Comparison of ENCODE assay signal across 10 mouse cellular contexts in the genomic region with DNA sequence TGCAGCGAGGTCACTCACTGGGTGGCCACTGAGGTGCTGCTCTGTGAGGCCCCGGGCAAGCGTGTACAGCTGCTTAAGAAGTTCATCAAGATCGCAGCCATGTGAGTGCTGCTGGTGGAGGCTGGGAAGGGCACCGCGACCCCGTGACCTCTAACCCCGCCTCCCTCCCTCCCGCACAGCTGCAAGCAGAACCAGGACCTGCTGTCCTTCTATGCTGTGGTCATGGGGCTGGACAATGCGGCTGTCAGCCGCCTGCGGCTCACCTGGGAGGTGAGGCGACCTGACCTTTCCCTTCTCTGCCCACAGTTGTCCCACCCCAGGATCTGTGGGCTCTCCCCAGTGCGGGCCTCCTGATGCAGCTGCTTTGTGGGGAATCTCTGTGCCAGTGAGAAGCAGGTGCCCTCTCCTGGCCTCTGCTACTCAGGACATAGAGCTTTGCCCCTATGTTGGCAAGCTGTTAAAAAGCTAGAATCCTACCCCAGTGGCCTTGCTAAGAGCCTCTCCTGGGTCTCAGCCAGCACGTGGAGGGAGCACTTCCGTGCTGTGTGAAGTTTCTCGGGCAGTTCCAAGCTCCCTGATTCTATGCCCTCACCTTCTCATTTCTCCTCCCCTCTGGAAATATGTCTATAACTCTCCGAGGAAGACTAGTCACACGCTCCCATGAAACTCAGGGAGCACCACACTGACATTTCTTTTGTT. TPM values are rescaled to one million over a fixed set of nuclear protein-coding genes. Genes with fewer than 3 reads are reported as not detected.
DNase-seq lines count a peak whose midpoint lies in the region; ATAC-seq and TF ChIP-seq lines count a peak whose summit lies in the region.
"Had no signal": no experiment of that assay in that cellular context is flagged by ENCODE, and none has a peak within 500 bp of the region (broad histone marks: within the 10 kb centered on the region; RNA-seq: fewer than 3 reads in every experiment).

No protein-coding gene starts in this region.

- peak overlapping the region; percentile 36; the same call in 1 of the 2 replicates for H3K4me2 ChIP-seq in heart, postnatal 0 days (ENCODE audit: low read depth, low read length)
- 0 out of 2 replicates have a peak overlapping the region, but pooled peaks have one; percentile 12 for H3K4me2 ChIP-seq in midbrain, embryonic 14.5 days (ENCODE audit: low read length)

- 13% methylated on average over 19 of the region's 19 CpGs for WGBS in heart, postnatal 0 days
- WGBS in midbrain, embryonic 14.5 days: 10% methylated on average over 19 of the region's 19 CpGs

- no peak for TF ChIP-seq EP300 in heart, postnatal 0 days (IDR thresholded peaks at IDR 0.05; ENCODE audit: low read depth)

- no peaks in the 10 kb centered on the region for H3K9me3 ChIP-seq in heart, postnatal 0 days (replicated peaks; ENCODE audit: control insufficient read depth, low read length)
- no peaks in the 10 kb centered on the region for H3K9me3 ChIP-seq in midbrain, embryonic 14.5 days (ENCODE audit: control insufficient read depth, low read length)

- TF ChIP-seq CTCF in heart, postnatal 0 days (IDR thresholded peaks at IDR 0.05; ENCODE audit: low read depth): peak; percentile 3; the same call in 1 of the 2 replicates

- peak; percentile 16 for DNase-seq in heart, postnatal 0 days (ENCODE audit: low spot score)
- no peak for DNase-seq in heart, postnatal 4 days
- peak; percentile 36 for DNase-seq in ZHBTc4 (ENCODE audit: low read depth, low spot score)
- peak; percentile 36 for DNase-seq in midbrain, embryonic 14.5 days
- no peak for DNase-seq in gastrocnemius, postnatal 36 days
- no peak for DNase-seq in testis, postnatal 10 days (ENCODE audit: low spot score)
- DNase-seq: heart, postnatal 10 days; thymus, adult 18-20 months had no signal

- 0 out of 2 replicates have a peak overlapping the region, but pooled peaks have one; percentile 6 for H3K9ac ChIP-seq in heart, postnatal 0 days (replicated peaks; ENCODE audit: low read depth, low read length)
- H3K9ac ChIP-seq in midbrain, embryonic 14.5 days (replicated peaks; ENCODE audit: low read length): no peak overlapping the region

- intact Hi-C loops in gastrocnemius, postnatal 36 days (cut with DNase I): no loop called here

- no peaks in the 10 kb centered on the region for H3K36me3 ChIP-seq in heart, postnatal 0 days (replicated peaks; ENCODE audit: control insufficient read depth, insufficient read depth, low read length)
- no peaks in the 10 kb centered on the region for H3K36me3 ChIP-seq in midbrain, embryonic 14.5 days (ENCODE audit: control insufficient read depth, insufficient read depth, low read length)

- H3K4me1 ChIP-seq in heart, postnatal 0 days (ENCODE audit: control insufficient read depth, insufficient read depth): 0 out of 2 replicates have a peak, but pooled peaks cover 4% of the 10 kb centered on the region
- H3K4me1 ChIP-seq in midbrain, embryonic 14.5 days (ENCODE audit: control insufficient read depth, insufficient read depth, low read length): peaks cover 4% of the 10 kb centered on the region; the same call in 1 of the 2 replicates

- peak; percentile 50 for ATAC-seq in heart, postnatal 0 days (ENCODE audit: insufficient read depth, low read depth)
- peak; percentile 21; the same call in 1 of the 2 replicates for ATAC-seq in granulocyte monocyte progenitor cell, adult 5-6 weeks (replicated peaks; ENCODE audit: poor library complexity, severe bottlenecking)
- ATAC-seq in midbrain, embryonic 14.5 days (ENCODE audit: low FRiP score, low TSS enrichment): no peak
- ATAC-seq in erythroid progenitor cell, adult 5-6 weeks (replicated peaks; ENCODE audit: low FRiP score, poor library complexity, severe bottlenecking): no peak

- no peaks in the 10 kb centered on the region for H3K27me3 ChIP-seq in heart, postnatal 0 days (ENCODE audit: control insufficient read depth, insufficient read depth, low read length)
- H3K27me3 ChIP-seq in midbrain, embryonic 14.5 days (ENCODE audit: control insufficient read depth, insufficient read depth, low read length): 0 out of 2 replicates have a peak, but pooled peaks cover 3% of the 10 kb centered on the region

- H3K4me3 ChIP-seq in heart, postnatal 0 days (ENCODE audit: low read depth, low read length): no peak overlapping the region
- H3K4me3 ChIP-seq in midbrain, embryonic 14.5 days (replicated peaks; ENCODE audit: low read depth, low read length): no peak overlapping the region

- no peak overlapping the region for H3K27ac ChIP-seq in heart, postnatal 0 days (ENCODE audit: low read depth)
- no peak overlapping the region for H3K27ac ChIP-seq in midbrain, embryonic 14.5 days (replicated peaks; ENCODE audit: low read depth, low read length)

RNA-seq across cellular contexts. Expression of a gene that starts 12.8 kb away (rescaled TPM):
- total RNA-seq in heart, postnatal 0 days (2014; rRNA removed; ENCODE audit: low replicate concordance): 0.77 and 0.80 TPM in 2 replicates
- 0.41 and 0.55 TPM in 2 replicates for polyA plus RNA-seq in heart, postnatal 0 days (2015; fragmentation: Nextera tagmentation; extraction: Ambion mirVana)
- 1 to 10 TPM; 1.3 TPM for total RNA-seq in heart, postnatal 4 days (2021)
- total RNA-seq in granulocyte monocyte progenitor cell, adult 5-6 weeks (2014; fragmentation: Nextera tagmentation): 2.0 TPM in 1 of 2 replicates, not detected in the other
- total RNA-seq in granulocyte monocyte progenitor cell, adult 5-6 weeks (2017): 0.30 TPM in 1 of 2 replicates, not detected in the other
- polyA plus RNA-seq in midbrain, embryonic 14.5 days (2014; fragmentation: Nextera tagmentation; extraction: Ambion mirVana): 8.8 and 9.6 TPM in 2 replicates
- total RNA-seq in gastrocnemius, postnatal 36 days (2021): under 1 TPM; 0.12 to 0.15 TPM
- 6.7 TPM in 1 of 2 replicates, not detected in the other for total RNA-seq in erythroid progenitor cell, adult 5-6 weeks (2015; ENCODE audit: low replicate concordance)
- 1.5 TPM in 1 of 2 replicates, not detected in the other for total RNA-seq in erythroid progenitor cell, adult 5-6 weeks (2017; ENCODE audit: low replicate concordance)

RNA-seq across cellular contexts. Expression of a gene that starts 14.1 kb away (rescaled TPM):
- 3.4 and 6.2 TPM in 2 replicates for total RNA-seq in heart, postnatal 0 days (2014; rRNA removed; ENCODE audit: low replicate concordance)
- polyA plus RNA-seq in heart, postnatal 0 days (2015; fragmentation: Nextera tagmentation; extraction: Ambion mirVana): 1.5 and 1.8 TPM in 2 replicates
- total RNA-seq in heart, postnatal 4 days (2021): 10 to 100 TPM; 12.6 to 14.1 TPM
- total RNA-seq in granulocyte monocyte progenitor cell, adult 5-6 weeks (2014; fragmentation: Nextera tagmentation): 8.6 and 11.4 TPM in 2 replicates
- total RNA-seq in granulocyte monocyte progenitor cell, adult 5-6 weeks (2017): 2.7 and 2.8 TPM in 2 replicates
- 5.4 and 6.1 TPM in 2 replicates for polyA plus RNA-seq in midbrain, embryonic 14.5 days (2014; fragmentation: Nextera tagmentation; extraction: Ambion mirVana)
- 1 to 10 TPM; 5.6 to 6.7 TPM for total RNA-seq in gastrocnemius, postnatal 36 days (2021)
- 15.1 and 36.0 TPM in 2 replicates for total RNA-seq in erythroid progenitor cell, adult 5-6 weeks (2015; ENCODE audit: low replicate concordance)
- total RNA-seq in erythroid progenitor cell, adult 5-6 weeks (2017; ENCODE audit: low replicate concordance): 8.2 and 8.9 TPM in 2 replicates

RNA-seq across cellular contexts. Expression of a gene that starts 44.6 kb away (rescaled TPM):
- 6.8 and 9.7 TPM in 2 replicates for total RNA-seq in heart, postnatal 0 days (2014; rRNA removed; ENCODE audit: low replicate concordance)
- 11.6 and 11.9 TPM in 2 replicates for polyA plus RNA-seq in heart, postnatal 0 days (2015; fragmentation: Nextera tagmentation; extraction: Ambion mirVana)
- 10 to 100 TPM; 26.9 to 28.4 TPM for total RNA-seq in heart, postnatal 4 days (2021)
- total RNA-seq in granulocyte monocyte progenitor cell, adult 5-6 weeks (2014; fragmentation: Nextera tagmentation): 46.1 and 46.7 TPM in 2 replicates
- total RNA-seq in granulocyte monocyte progenitor cell, adult 5-6 weeks (2017): 13.6 and 31.8 TPM in 2 replicates
- 46.6 and 57.3 TPM in 2 replicates for polyA plus RNA-seq in midbrain, embryonic 14.5 days (2014; fragmentation: Nextera tagmentation; extraction: Ambion mirVana)
- total RNA-seq in gastrocnemius, postnatal 36 days (2021): 10 to 100 TPM; 14.2 to 21.4 TPM
- 41.8 and 60.4 TPM in 2 replicates for total RNA-seq in erythroid progenitor cell, adult 5-6 weeks (2015; ENCODE audit: low replicate concordance)
- total RNA-seq in erythroid progenitor cell, adult 5-6 weeks (2017; ENCODE audit: low replicate concordance): 59.2 and 92.7 TPM in 2 replicates

RNA-seq across cellular contexts. Expression of a gene that starts 54.0 kb away (rescaled TPM):
- 47.4 and 54.6 TPM in 2 replicates for total RNA-seq in heart, postnatal 0 days (2014; rRNA removed; ENCODE audit: low replicate concordance)
- 11.3 and 12.6 TPM in 2 replicates for polyA plus RNA-seq in heart, postnatal 0 days (2015; fragmentation: Nextera tagmentation; extraction: Ambion mirVana)
- total RNA-seq in heart, postnatal 4 days (2021): 10 to 100 TPM; 67.8 to 71.5 TPM
- 72.7 and 75.0 TPM in 2 replicates for total RNA-seq in granulocyte monocyte progenitor cell, adult 5-6 weeks (2014; fragmentation: Nextera tagmentation)
- 59.8 and 70.1 TPM in 2 replicates for total RNA-seq in granulocyte monocyte progenitor cell, adult 5-6 weeks (2017)
- 25.0 and 35.9 TPM in 2 replicates for polyA plus RNA-seq in midbrain, embryonic 14.5 days (2014; fragmentation: Nextera tagmentation; extraction: Ambion mirVana)
- 10 to 100 TPM; 49.0 to 51.4 TPM for total RNA-seq in gastrocnemius, postnatal 36 days (2021)
- total RNA-seq in erythroid progenitor cell, adult 5-6 weeks (2015; ENCODE audit: low replicate concordance): 43.6 and 44.7 TPM in 2 replicates
- 29.5 and 35.5 TPM in 2 replicates for total RNA-seq in erythroid progenitor cell, adult 5-6 weeks (2017; ENCODE audit: low replicate concordance)

RNA-seq across cellular contexts. Expression of a gene that starts 58.3 kb away (rescaled TPM):
- total RNA-seq in heart, postnatal 0 days (2014; rRNA removed; ENCODE audit: low replicate concordance): 1.4 and 2.2 TPM in 2 replicates
- 4.2 and 4.5 TPM in 2 replicates for polyA plus RNA-seq in heart, postnatal 0 days (2015; fragmentation: Nextera tagmentation; extraction: Ambion mirVana)
- total RNA-seq in heart, postnatal 4 days (2021): 10 to 100 TPM in 1 of 2 experiments, 1 to 10 TPM in 1; 9.8 to 10.2 TPM
- 47.8 and 58.8 TPM in 2 replicates for total RNA-seq in granulocyte monocyte progenitor cell, adult 5-6 weeks (2014; fragmentation: Nextera tagmentation)
- 30.3 and 43.5 TPM in 2 replicates for total RNA-seq in granulocyte monocyte progenitor cell, adult 5-6 weeks (2017)
- 2.5 and 5.6 TPM in 2 replicates for polyA plus RNA-seq in midbrain, embryonic 14.5 days (2014; fragmentation: Nextera tagmentation; extraction: Ambion mirVana)
- under 1 TPM; 0.20 to 0.64 TPM for total RNA-seq in gastrocnemius, postnatal 36 days (2021)
- 72.4 and 84.3 TPM in 2 replicates for total RNA-seq in erythroid progenitor cell, adult 5-6 weeks (2015; ENCODE audit: low replicate concordance)
- 96.1 and 116 TPM in 2 replicates for total RNA-seq in erythroid progenitor cell, adult 5-6 weeks (2017; ENCODE audit: low replicate concordance)

Comparison
In these comparisons a context has a peak if more than half of its experiments do, and no peak if none do; other contexts are left out.
1. DNase-seq: peak in heart, postnatal 0 days (single experiment), ZHBTc4 (single experiment) and midbrain, embryonic 14.5 days (single experiment); none in heart, postnatal 4 days (single experiment), gastrocnemius, postnatal 36 days (0 of 2) and testis, postnatal 10 days (single experiment).
2. ATAC-seq: peak in heart, postnatal 0 days (single experiment) and granulocyte monocyte progenitor cell, adult 5-6 weeks (single experiment); none in midbrain, embryonic 14.5 days (single experiment) and erythroid progenitor cell, adult 5-6 weeks (single experiment).